Mouse (Mus musculus) left cerebral cortex, adult 2 months (tissue): ENCODE measurements around the gene Sf3b1. TPM values are rescaled to one million over a fixed set of nuclear protein-coding genes. Genes with fewer than 3 reads are reported as not detected.
"Not testable (repeated sequence)": the region's sequence is repeated elsewhere in the genome, so short reads cannot be mapped to it uniquely, and the experiment has no call there.

Source experiments
- DNase-seq, 2 experiments: peaks; one replicate each; pipeline ENCODE4 v3.0.0; 2021 to 2022; ENCODE audit warnings: low spot score in 2 of 2, mixed read lengths in 1 of 2; ENCODE audit errors: extremely low spot score in 1 of 2
- H3K27ac ChIP-seq: fragments of 200-600 bp; 2 replicates; pipeline ENCODE4 v1.8.1; 2022
- H3K4me3 ChIP-seq: fragments of 200-600 bp; 2 replicates; pipeline ENCODE4 v1.8.1; 2022
- CTCF ChIP-seq: fragments of 200-600 bp; IDR thresholded peaks from 2 replicates; pipeline ENCODE4 v1.8.1; 2022; ENCODE audit warnings: antibody characterized with exemption, mild to moderate bottlenecking, moderate library complexity
- intact Hi-C: fragments of 180-260 bp; cut with DNase I; formaldehyde crosslinking; loops from one replicate; pipeline ENCODE4 v1.15.1; 2025
- total RNA-seq, 2 experiments: library from RNA; stranded (reverse); gene quantifications; 2 replicates each; pipeline ENCODE4 v1.2.3; 2021

The Sf3b1 gene
- total RNA-seq, 2 experiments from 2014 or later: 159 to 164 TPM

DNA sequence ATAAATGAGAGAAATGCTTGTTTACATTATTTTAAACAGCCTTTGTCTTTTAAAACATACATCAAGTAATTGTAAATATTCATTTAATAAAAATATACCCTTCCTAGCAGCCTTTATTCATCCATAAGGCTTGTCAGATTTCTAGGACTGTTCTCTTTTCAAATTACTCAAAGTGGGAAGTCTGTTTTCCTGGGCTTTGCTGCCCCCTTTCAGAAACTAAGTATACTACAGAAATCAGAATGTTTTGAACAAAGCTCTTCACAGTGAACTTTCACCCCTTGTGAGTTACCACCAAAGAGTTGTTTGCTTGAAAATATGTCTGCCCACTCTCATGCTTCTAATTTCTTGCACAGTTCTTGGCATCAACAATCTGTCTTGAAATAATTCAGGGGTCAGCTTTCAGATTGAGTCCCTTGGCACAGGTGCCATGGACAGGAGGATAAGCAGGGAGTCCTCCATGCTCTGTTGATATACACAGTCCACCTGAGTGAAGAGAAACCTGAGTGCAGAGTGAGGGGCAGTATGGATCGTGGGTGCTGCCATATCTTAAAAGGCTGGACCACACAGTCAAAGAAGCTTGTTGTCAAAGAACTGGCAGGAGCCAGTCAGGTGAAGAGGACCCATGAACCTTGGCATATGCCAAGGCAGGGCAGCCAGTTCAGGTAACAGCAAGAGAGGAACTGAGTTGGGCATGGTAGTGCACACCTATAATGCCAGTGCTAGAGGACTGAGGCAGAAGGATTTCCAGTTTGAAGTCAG is 47.9 kb downstream of the Sf3b1 start:
- DNase-seq: no peak
- TF ChIP-seq CTCF: peak; percentile 73
- Histone ChIP-seq H3K4me3 (no peak overlapping the region), H3K27ac (no peak overlapping the region)
- intact Hi-C loops: loop anchor here (1.0 to 2.0 kb wide), 2 partner anchors 147 to 313 kb away; no protein-coding TSS in a partner anchor

DNA sequence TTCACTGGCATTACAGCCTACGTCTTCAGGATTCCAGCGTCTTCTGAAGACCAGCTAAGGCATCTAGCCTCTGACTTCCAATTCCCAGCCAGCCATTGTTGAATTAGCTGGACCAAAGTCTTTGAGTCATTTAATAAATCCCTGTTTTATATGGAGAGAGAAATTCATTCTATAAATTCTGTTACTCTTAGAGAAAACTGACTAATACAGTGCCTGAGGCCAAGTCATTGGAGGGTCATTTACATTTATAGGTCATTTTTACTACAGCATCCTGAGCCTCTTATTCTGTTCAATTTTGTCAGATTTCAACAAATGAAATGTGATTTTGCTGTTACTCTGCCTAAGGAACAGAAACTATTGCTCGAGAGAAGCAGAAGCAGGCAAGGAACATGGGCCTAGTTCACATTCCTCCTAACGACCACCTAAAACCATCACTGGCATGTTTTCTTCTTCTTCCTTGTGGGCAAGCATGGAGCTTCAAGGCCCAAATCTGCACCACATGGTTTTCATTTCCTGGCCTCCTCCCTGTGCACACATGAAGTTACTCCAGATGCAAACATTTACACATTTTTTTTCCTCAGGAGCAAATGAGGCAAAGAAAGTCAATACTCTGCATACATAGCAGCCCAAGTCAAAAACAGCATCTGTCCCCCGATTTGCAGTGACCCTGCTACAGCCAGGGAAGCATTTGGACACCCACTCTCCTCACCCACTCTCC is 55.4 kb downstream of the Sf3b1 start:
- intact Hi-C loops: no loop called here
- no peak for TF ChIP-seq CTCF
- DNase-seq: no peak
- Histone ChIP-seq H3K4me3 (no peak overlapping the region), H3K27ac (no peak overlapping the region)

DNA sequence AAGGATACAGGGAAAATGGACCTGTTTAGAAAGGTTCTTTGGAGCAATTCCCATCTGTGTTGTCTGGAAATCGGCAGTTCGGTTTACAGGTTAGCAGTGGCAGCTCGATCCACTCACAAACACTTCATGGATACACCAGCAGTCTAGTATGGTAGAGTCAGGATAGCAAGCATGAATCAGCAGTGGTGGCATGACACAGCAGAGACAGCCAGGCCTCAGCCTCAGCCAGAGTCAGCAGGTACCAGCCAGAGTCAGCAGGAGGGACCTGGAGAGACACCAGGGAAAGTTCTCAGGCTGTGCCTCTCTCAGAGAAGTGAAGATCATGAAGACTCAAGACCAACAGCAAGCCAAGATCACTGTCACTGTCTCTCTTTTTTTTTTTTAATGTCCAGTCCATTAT is 60.4 kb downstream of the Sf3b1 start:
- no peak for TF ChIP-seq CTCF
- intact Hi-C loops: no loop called here
- no peak overlapping the region for H3K4me3 ChIP-seq
- no peak for DNase-seq
- no peak overlapping the region for H3K27ac ChIP-seq

DNA sequence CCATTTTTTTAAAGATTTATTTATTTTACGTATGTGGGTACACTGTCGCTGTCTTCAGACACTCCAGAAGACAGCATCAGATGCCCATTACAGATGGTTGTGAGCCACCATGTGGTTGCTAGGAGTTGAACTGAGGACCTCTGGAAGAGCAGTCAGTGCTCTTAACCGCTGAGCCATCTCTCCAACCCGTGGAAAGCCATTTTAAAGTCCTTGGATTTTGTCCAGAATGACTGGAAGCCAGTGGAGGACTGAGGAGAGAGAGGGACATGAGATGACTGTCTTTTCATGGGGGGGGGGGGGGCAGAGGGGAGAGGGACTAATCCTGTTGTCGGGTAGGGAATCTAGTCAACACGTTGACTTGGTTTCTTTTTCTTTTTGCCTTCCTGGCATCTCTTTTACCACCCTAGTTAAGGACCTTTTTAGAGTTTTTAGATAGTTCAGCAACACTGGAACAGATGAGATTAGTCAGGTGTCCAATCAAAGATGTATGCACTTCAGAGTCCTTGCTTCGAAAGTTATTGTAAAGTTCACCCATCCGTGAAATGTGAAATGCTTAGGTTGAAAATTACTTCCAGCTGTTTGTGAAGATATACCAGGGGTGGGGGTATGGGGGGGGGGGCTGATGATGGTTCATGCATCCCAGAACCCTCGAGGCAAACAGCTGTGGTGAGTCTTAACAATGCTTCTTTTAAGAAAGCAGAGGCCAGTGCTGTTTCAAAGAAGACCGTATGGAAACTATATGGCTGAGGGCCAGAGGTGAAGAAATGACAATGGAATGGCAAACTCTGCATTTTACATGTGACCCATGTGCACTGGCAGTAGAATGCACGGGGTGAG is 61.9 kb downstream of the Sf3b1 start:
- TF ChIP-seq CTCF: no peak
- DNase-seq: no peak
- H3K27ac ChIP-seq: no peak overlapping the region
- intact Hi-C loops: no loop called here
- H3K4me3 ChIP-seq: no peak overlapping the region

DNA sequence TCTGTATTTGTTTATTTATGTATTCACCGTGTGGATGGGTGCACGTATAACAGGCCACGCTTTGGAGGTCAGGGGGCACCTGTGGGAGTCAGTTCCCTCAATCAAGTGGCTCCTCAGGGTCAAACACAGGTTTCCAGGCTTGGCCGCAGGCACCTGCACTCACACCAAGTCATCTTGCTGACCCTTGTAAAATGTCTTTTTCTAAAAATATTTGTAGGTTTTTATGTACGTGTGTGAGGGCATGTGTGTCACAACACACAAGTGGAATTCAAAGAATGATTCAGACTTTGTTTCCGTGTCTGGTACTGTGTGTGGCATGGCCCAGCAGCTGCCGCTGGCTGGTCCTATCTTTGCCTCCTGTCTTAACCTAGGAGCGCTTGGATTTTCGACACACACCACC is 65.6 kb downstream of the Sf3b1 start:
- no peak for TF ChIP-seq CTCF
- no peak overlapping the region for H3K27ac ChIP-seq
- intact Hi-C loops: no loop called here

DNA sequence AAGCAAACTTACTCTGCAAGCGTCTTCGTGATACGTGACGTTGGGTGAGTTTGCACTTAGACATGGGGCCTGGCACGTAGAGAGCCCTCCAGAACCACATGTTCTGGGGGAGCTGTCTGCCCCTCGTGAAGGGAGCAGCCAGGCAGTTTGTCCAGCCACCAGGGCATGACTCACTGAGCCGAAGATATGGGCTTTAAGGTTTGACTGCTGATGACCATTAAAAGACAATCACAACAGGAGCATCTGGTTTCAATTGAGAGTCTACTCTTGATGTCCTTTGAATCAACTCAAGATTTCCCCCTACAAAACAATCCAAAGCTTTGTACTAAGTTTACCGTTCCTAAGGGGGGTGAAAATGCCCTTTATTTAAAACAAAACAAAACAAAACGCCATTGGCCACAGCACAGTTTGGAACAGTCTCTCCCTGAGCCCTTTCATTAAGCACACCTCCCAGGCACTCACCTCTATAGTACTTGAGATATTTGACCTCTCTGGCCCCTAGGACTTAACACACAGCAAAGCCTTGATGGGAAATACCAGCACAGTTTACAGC is 66.6 kb downstream of the Sf3b1 start:
- DNase-seq: no peak
- Histone ChIP-seq H3K27ac (no peak overlapping the region), H3K4me3 (no peak overlapping the region)
- no peak for TF ChIP-seq CTCF
- intact Hi-C loops: no loop called here

More for the DNA sequence above, 65.6 kb downstream of the Sf3b1 start:
- no peak overlapping the region for H3K4me3 ChIP-seq
- no peak for DNase-seq

DNA sequence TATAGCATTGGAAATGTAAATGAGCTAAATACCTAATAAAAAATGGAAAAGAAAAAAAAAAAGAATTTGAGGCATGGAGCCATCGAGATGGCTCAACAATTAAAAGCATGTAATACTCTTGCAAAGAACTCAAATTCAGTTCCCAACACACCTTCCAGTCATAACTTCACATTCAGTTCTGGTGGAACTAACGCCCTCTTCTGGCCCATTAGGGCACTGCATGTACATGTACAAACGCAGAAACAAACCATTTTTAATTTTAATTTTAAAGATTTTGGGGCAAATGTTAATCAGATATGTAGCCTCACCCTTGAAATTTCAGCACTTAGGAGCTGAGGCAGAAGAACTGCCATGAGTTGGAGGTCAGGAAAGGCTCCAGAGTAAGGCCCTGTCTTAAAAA is 68.8 kb downstream of the Sf3b1 start:
- Histone ChIP-seq H3K27ac (no peak overlapping the region), H3K4me3 (no peak overlapping the region)
- intact Hi-C loops: no loop called here
- peak; percentile 38 for TF ChIP-seq CTCF
- no peak for DNase-seq

DNA sequence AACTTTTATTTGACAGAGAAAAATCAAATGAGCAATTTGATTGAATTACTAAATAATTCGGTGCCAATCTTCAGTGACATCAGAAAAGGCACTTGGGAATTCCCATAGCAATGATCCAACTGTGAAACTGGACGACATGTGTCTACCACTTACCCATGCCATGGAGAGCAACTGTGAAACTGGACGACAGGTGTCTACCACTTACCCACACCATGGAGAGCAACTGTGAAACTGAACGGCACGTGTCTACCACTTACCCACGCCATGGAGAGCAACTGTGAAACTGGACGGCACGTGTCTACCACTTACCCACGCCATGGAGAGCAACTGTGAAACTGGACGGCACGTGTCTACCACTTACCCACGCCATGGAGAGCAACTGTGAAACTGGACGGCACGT is 70.3 kb downstream of the Sf3b1 start:
- intact Hi-C loops, H3K4me3 ChIP-seq, H3K27ac ChIP-seq, DNase-seq: not testable (repeated sequence)

DNA sequence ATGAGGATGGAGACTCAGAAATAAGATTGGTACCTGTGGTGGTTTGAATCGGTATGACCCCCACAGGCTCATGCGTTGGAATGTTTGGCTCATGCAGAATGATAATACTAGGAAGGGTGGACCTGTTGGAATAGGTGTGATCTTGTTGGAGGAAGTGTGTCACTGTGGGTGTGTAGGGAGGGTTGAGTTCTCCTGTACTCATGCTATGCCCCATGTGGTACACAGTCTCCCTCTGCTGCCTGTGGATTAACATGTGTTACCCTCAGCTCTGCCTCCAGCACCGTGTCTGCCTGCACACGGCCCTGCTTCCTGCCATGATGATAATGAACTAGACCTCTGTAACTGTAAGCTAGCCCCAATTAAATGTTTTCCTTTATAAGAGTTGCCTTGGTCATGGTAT is 72.4 kb downstream of the Sf3b1 start:
- no peak overlapping the region for H3K27ac ChIP-seq
- intact Hi-C loops: no loop called here
- no peak for TF ChIP-seq CTCF
- no peak for DNase-seq
- H3K4me3 ChIP-seq: no peak overlapping the region

DNA sequence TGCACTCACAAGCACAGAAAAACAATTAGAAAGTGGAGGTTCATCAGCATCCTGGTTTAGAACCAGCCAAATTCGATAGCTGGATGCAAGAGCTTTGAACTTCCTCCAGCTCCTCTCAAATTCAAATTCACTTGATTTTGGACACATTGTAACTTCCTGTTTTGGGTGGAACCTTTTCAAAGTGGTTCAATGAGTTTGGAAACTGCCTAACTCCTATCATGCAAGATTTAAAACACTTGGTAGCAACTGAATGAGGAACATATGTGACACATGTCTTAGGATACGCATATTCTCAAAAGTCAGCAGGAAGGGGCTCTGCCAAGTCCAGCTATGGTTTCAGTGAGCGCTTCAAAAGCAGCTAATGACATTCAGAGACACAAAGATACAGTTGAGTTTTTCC is 82.6 kb downstream of the Sf3b1 start:
- Histone ChIP-seq H3K27ac (no peak overlapping the region), H3K4me3 (no peak overlapping the region)
- no peak for TF ChIP-seq CTCF
- intact Hi-C loops: no loop called here
- no peak for DNase-seq

DNA sequence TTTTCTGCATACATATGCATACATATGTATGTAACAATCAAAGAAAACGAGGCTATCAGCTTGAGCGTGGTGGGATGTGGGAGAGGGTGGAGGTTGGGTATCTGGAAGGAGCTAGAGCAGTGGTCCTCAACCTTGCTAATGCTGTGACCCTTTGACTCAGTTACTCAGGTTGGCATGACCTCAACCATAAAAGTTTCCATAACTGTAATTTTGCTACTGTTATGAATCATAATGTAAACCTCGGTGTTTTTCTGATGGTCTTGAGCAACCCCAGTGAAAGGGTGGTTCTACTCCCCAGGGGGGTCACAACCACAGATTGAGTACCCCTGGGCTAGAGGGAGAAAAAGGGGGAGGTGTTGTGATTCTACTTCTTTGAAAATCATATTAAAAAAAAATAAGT is 91.8 kb downstream of the Sf3b1 start:
- no peak for DNase-seq
- Histone ChIP-seq H3K4me3 (no peak overlapping the region), H3K27ac (no peak overlapping the region)
- intact Hi-C loops: no loop called here
- no peak for TF ChIP-seq CTCF

Other genes with a start within 250 kb of the Sf3b1 start
- gene Ankrd44, start 101.1 kb downstream of the Sf3b1 start, total RNA-seq: 10 to 100 TPM; 19.9 to 23.5 TPM
- gene Coq10b, start 25.3 kb upstream of the Sf3b1 start, total RNA-seq: 10 to 100 TPM; 32.9 to 33.8 TPM
- gene Hspe1, start 60.7 kb upstream of the Sf3b1 start, total RNA-seq: 10 to 100 TPM; 81.1 to 84.2 TPM
- 100 to 1,000 TPM; 151 to 170 TPM for gene Hspd1, start 60.8 kb upstream of the Sf3b1 start, total RNA-seq
- gene Mob4, start 103.8 kb upstream of the Sf3b1 start, total RNA-seq: 10 to 100 TPM; 50.2 to 50.3 TPM
- gene Rftn2, start 199.3 kb upstream of the Sf3b1 start, total RNA-seq: 10 to 100 TPM; 20.2 to 23.6 TPM
- 10 to 100 TPM; 10.2 to 10.7 TPM for gene Mars2, start 209.7 kb upstream of the Sf3b1 start, total RNA-seq